In the genomic region with DNA sequence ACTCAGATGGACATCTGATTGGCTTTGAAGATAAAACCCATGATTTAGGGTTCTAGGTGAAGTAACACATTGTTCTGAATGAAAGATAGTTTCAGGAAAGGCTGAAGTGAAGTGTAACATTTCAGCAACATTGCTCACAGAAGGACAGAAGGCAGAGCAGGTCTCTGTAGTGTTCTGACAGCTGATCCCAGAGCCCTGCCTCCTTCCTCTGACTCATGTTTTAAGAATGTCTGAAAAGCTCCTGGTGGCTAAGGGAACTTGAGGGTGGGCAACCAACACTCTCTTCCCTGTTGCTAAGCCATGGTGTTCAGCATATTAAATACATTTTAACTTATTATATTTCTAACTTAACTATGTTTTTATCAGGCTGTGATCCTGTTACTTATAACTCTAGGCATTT, we compare ENCODE assay signal across 27 mouse cellular contexts.
DNase-seq lines count a peak whose midpoint lies in the region; ATAC-seq and TF ChIP-seq lines count a peak whose summit lies in the region.
"Had no signal": no experiment of that assay in that cellular context is flagged by ENCODE, and none has a peak within 500 bp of the region (broad histone marks: within the 10 kb centered on the region; RNA-seq: fewer than 3 reads in every experiment).

No protein-coding gene starts in this region.

- H3K4me2 ChIP-seq in heart, embryonic 16.5 days (ENCODE audit: low read depth, low read length), result no peak overlapping the region
- no peak overlapping the region for H3K4me2 ChIP-seq in midbrain, embryonic 16.5 days (ENCODE audit: low read length)
- no peak overlapping the region for H3K4me2 ChIP-seq in midbrain, embryonic 11.5 days
- peak overlapping the region; percentile 13 for H3K4me2 ChIP-seq in myocyte (ENCODE audit: low read depth)
- H3K4me2 ChIP-seq: forebrain, embryonic 12.5 days; intestine, embryonic 15.5 days; liver, embryonic 12.5 days; neural tube, embryonic 15.5 days; stomach, embryonic 15.5 days had no signal

- no peaks in the 10 kb centered on the region for H3K79me2 ChIP-seq in myocyte (ENCODE audit: control insufficient read depth, insufficient read depth)

- H3K27me3 ChIP-seq in heart, embryonic 16.5 days (ENCODE audit: control insufficient read depth, insufficient read depth, low read length), result no peaks in the 10 kb centered on the region
- no peaks in the 10 kb centered on the region for H3K27me3 ChIP-seq in midbrain, embryonic 16.5 days (ENCODE audit: control insufficient read depth, insufficient read depth, low read depth, low read length)
- no peaks in the 10 kb centered on the region for H3K27me3 ChIP-seq in midbrain, embryonic 11.5 days (ENCODE audit: control insufficient read depth, insufficient read depth, low read length)
- no peaks in the 10 kb centered on the region for H3K27me3 ChIP-seq in myocyte (ENCODE audit: control insufficient read depth, insufficient read depth, insufficient read length)
- H3K27me3 ChIP-seq: forebrain, embryonic 12.5 days; intestine, embryonic 15.5 days; liver, embryonic 12.5 days; neural tube, embryonic 15.5 days; stomach, embryonic 15.5 days had no signal

- ATAC-seq in heart, embryonic 16.5 days (replicated peaks; ENCODE audit: extremely low read depth, insufficient read depth, low FRiP score), result peak; percentile 75
- 0 out of 2 replicates have a peak, but pooled peaks have one; percentile 3 for ATAC-seq in midbrain, embryonic 16.5 days
- no peak for ATAC-seq in midbrain, embryonic 11.5 days (ENCODE audit: low FRiP score)
- ATAC-seq: CD4-positive, CD25-positive, alpha-beta regulatory T cell, adult 4 months; hindbrain, embryonic 16.5 days; intestine, embryonic 15.5 days; liver, embryonic 12.5 days had no signal

- H3K27ac ChIP-seq in heart, embryonic 16.5 days (ENCODE audit: low read length), result no peak overlapping the region
- no peak overlapping the region for H3K27ac ChIP-seq in midbrain, embryonic 16.5 days (ENCODE audit: low read length)
- H3K27ac ChIP-seq in midbrain, embryonic 11.5 days (ENCODE audit: low read depth, low read length), result no peak overlapping the region
- H3K27ac ChIP-seq: forebrain, embryonic 12.5 days; gastrocnemius, adult 2 months; intestine, embryonic 15.5 days; left cerebral cortex, adult 2 months; liver, embryonic 12.5 days; neural tube, embryonic 15.5 days; stomach, embryonic 15.5 days had no signal

- no peak for TF ChIP-seq POLR2A in myocyte (IDR thresholded peaks at IDR 0.05; ENCODE audit: insufficient read length, low read depth)

- no peak overlapping the region for H3K9ac ChIP-seq in heart, embryonic 16.5 days (ENCODE audit: low read length)
- H3K9ac ChIP-seq in midbrain, embryonic 16.5 days (ENCODE audit: low read depth, low read length), result no peak overlapping the region
- H3K9ac ChIP-seq in midbrain, embryonic 11.5 days (ENCODE audit: low read length), result no peak overlapping the region
- H3K9ac ChIP-seq: forebrain, embryonic 12.5 days; intestine, embryonic 15.5 days; liver, embryonic 12.5 days; neural tube, embryonic 15.5 days; stomach, embryonic 15.5 days had no signal

- H3ac ChIP-seq in myocyte (ENCODE audit: control insufficient read depth, insufficient read length), result no peak overlapping the region

- H3K9me3 ChIP-seq in heart, embryonic 16.5 days (replicated peaks; ENCODE audit: control insufficient read depth, low read length), result no peaks in the 10 kb centered on the region
- H3K9me3 ChIP-seq in midbrain, embryonic 16.5 days (replicated peaks; ENCODE audit: control insufficient read depth, low read length, poor library complexity, severe bottlenecking), result no peaks in the 10 kb centered on the region
- no peaks in the 10 kb centered on the region for H3K9me3 ChIP-seq in midbrain, embryonic 11.5 days (ENCODE audit: control insufficient read depth, low read length)
- H3K9me3 ChIP-seq: forebrain, embryonic 12.5 days; intestine, embryonic 15.5 days; liver, embryonic 12.5 days; neural tube, embryonic 15.5 days; stomach, embryonic 15.5 days had no signal

- no peaks in the 10 kb centered on the region for H3K4me1 ChIP-seq in heart, embryonic 16.5 days (ENCODE audit: control insufficient read depth, insufficient read depth, low read length)
- H3K4me1 ChIP-seq in midbrain, embryonic 16.5 days (ENCODE audit: control insufficient read depth, insufficient read depth, low read length), result peaks cover 3% of the 10 kb centered on the region; the same call in 1 of the 2 replicates
- no peaks in the 10 kb centered on the region for H3K4me1 ChIP-seq in midbrain, embryonic 11.5 days (ENCODE audit: control insufficient read depth, insufficient read depth, low read length)
- H3K4me1 ChIP-seq: forebrain, embryonic 12.5 days; intestine, embryonic 15.5 days; liver, embryonic 12.5 days; neural tube, embryonic 15.5 days; stomach, embryonic 15.5 days had no signal

- no peak overlapping the region for H3K4me3 ChIP-seq in heart, embryonic 16.5 days (ENCODE audit: low read length)
- no peak overlapping the region for H3K4me3 ChIP-seq in midbrain, embryonic 16.5 days (ENCODE audit: low read depth, low read length)
- H3K4me3 ChIP-seq in midbrain, embryonic 11.5 days (ENCODE audit: low read depth, low read length), result no peak overlapping the region
- H3K4me3 ChIP-seq in myocyte, result no peak overlapping the region
- H3K4me3 ChIP-seq: forebrain, embryonic 12.5 days; gastrocnemius, adult 2 months; intestine, embryonic 15.5 days; left cerebral cortex, adult 2 months; liver, embryonic 12.5 days; neural tube, embryonic 15.5 days; stomach, embryonic 15.5 days had no signal

- H3K36me3 ChIP-seq in heart, embryonic 16.5 days (ENCODE audit: control insufficient read depth, insufficient read depth), result no peaks in the 10 kb centered on the region
- H3K36me3 ChIP-seq in midbrain, embryonic 16.5 days (ENCODE audit: control insufficient read depth, insufficient read depth, low read length), result no peaks in the 10 kb centered on the region
- no peaks in the 10 kb centered on the region for H3K36me3 ChIP-seq in midbrain, embryonic 11.5 days (ENCODE audit: control insufficient read depth, insufficient read depth, low read length)
- no peaks in the 10 kb centered on the region for H3K36me3 ChIP-seq in myocyte (ENCODE audit: control insufficient read depth, insufficient read depth)
- H3K36me3 ChIP-seq: forebrain, embryonic 12.5 days; intestine, embryonic 15.5 days; liver, embryonic 12.5 days; neural tube, embryonic 15.5 days; stomach, embryonic 15.5 days had no signal

- peak; percentile 35 for DNase-seq in embryo, embryonic 10.5 days (ENCODE audit: low spot score)
- DNase-seq in embryo, embryonic 9.5 days (ENCODE audit: extremely low spot score), result no peak
- no peak for DNase-seq in heart, adult 8-10 months (ENCODE audit: low spot score)
- DNase-seq in midbrain, embryonic 11.5 days (ENCODE audit: low spot score, missing footprints), result no peak
- no peak for DNase-seq in testis, postnatal 10 days (ENCODE audit: low spot score)
- DNase-seq: adrenal gland, postnatal 25 days; cerebellum, postnatal 10 days; gastrocnemius, adult 2 months; heart, postnatal 14 days; kidney, adult 8-10 months; kidney, postnatal 10 days; left cerebral cortex, postnatal 4 days; lung, adult 18-20 months; lung, postnatal 4 days; thymus, adult 2 months; thymus, postnatal 4 days had no signal

TF ChIP-seq in myocyte, 11 proteins besides CTCF, POLR2A, EP300 and RAD21:
- TF ChIP-seq MYOD1 (IDR thresholded peaks at IDR 0.05; ENCODE audit: control insufficient read depth in 1 of 3, insufficient read length in 2 of 3, low read depth in 2 of 3) (peak in 2 of 3 experiments; percentile 26 to 43), REST (IDR thresholded peaks at IDR 0.05; ENCODE audit: insufficient read depth, insufficient read length) (no peak)
TF ChIP-seq in myocyte: peak in this region for 1.
